In the genomic region with DNA sequence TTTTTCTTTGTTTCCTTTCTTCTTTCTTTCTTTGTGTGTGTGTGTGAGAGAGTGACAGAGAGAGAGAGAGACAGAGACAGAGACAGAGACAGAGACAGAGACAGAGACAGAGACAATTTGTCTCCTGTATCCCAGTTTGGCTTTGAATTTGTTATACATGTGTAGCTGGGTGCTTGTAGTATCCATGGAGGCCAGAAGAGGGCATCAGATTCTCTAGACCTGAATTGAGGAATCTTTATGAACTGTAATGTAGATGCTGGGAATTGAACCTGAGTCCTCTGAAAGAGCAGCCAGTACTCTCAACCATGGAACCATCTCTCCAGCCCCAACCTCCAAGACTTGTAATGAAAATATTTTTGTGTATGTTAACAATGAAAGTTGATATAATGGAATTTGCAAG, we compare ENCODE assay signal across 10 mouse cellular contexts.
DNase-seq lines count a peak whose midpoint lies in the region; ATAC-seq lines count a peak whose summit lies in the region.
"Had no signal": no experiment of that assay in that cellular context is flagged by ENCODE, and none has a peak within 500 bp of the region (broad histone marks: within the 10 kb centered on the region; RNA-seq: fewer than 3 reads in every experiment).

No protein-coding gene starts in this region.

- no peak overlapping the region for H3K4me3 ChIP-seq in hindbrain, embryonic 14.5 days (replicated peaks; ENCODE audit: low read length)
- no peak overlapping the region for H3K4me3 ChIP-seq in hindbrain, embryonic 16.5 days (ENCODE audit: low read length)
- H3K4me3 ChIP-seq: midbrain, embryonic 12.5 days had no signal

- no peak overlapping the region for H3K9ac ChIP-seq in hindbrain, embryonic 14.5 days
- H3K9ac ChIP-seq in hindbrain, embryonic 16.5 days (ENCODE audit: low read depth, low read length) = no peak overlapping the region
- H3K9ac ChIP-seq: midbrain, embryonic 12.5 days had no signal

- no peaks in the 10 kb centered on the region for H3K27me3 ChIP-seq in hindbrain, embryonic 14.5 days (ENCODE audit: control insufficient read depth, insufficient read depth, low read length)
- no peaks in the 10 kb centered on the region for H3K27me3 ChIP-seq in hindbrain, embryonic 16.5 days (replicated peaks; ENCODE audit: control insufficient read depth, insufficient read depth, low read length)
- H3K27me3 ChIP-seq: midbrain, embryonic 12.5 days had no signal

- no peaks in the 10 kb centered on the region for H3K4me1 ChIP-seq in hindbrain, embryonic 14.5 days (replicated peaks; ENCODE audit: control insufficient read depth, insufficient read depth, low read length)
- no peaks in the 10 kb centered on the region for H3K4me1 ChIP-seq in hindbrain, embryonic 16.5 days (ENCODE audit: control insufficient read depth, insufficient read depth, low read depth, low read length)
- H3K4me1 ChIP-seq: midbrain, embryonic 12.5 days had no signal

- no peaks in the 10 kb centered on the region for H3K9me3 ChIP-seq in hindbrain, embryonic 14.5 days (ENCODE audit: control insufficient read depth, low read length)
- H3K9me3 ChIP-seq in hindbrain, embryonic 16.5 days (ENCODE audit: control insufficient read depth, low read length) = no peaks in the 10 kb centered on the region
- H3K9me3 ChIP-seq: midbrain, embryonic 12.5 days had no signal

- ATAC-seq in hindbrain, embryonic 14.5 days (ENCODE audit: low FRiP score) = no peak
- no peak for ATAC-seq in hindbrain, embryonic 16.5 days

- H3K36me3 ChIP-seq in hindbrain, embryonic 14.5 days (replicated peaks; ENCODE audit: control insufficient read depth, insufficient read depth) = no peaks in the 10 kb centered on the region
- H3K36me3 ChIP-seq in hindbrain, embryonic 16.5 days (ENCODE audit: control insufficient read depth, insufficient read depth, low read length) = no peaks in the 10 kb centered on the region
- H3K36me3 ChIP-seq: midbrain, embryonic 12.5 days had no signal

- no peak overlapping the region for H3K27ac ChIP-seq in hindbrain, embryonic 14.5 days
- H3K27ac ChIP-seq in hindbrain, embryonic 16.5 days (ENCODE audit: low read depth, low read length) = no peak overlapping the region
- H3K27ac ChIP-seq: midbrain, embryonic 12.5 days had no signal

- peak; percentile 35 for DNase-seq in hindbrain, embryonic 14.5 days (ENCODE audit: low spot score)
- DNase-seq in right cerebral cortex, postnatal 4 days = peak; percentile 3
- no peak for DNase-seq in right cerebral cortex, postnatal 25 days
- DNase-seq in embryo, embryonic 10.5 days (ENCODE audit: low spot score) = peak; percentile 60
- DNase-seq in retina, postnatal 1 day = peak; percentile 6
- DNase-seq in frontal cortex, postnatal 25 days (ENCODE audit: low spot score in 2 of 2) = no peak
- no peak for DNase-seq in spleen, postnatal 4 days (ENCODE audit: low spot score in 2 of 2)
- DNase-seq: cerebellum, adult 2 months had no signal

- H3K4me2 ChIP-seq in hindbrain, embryonic 14.5 days (replicated peaks) = no peak overlapping the region
- H3K4me2 ChIP-seq in hindbrain, embryonic 16.5 days (ENCODE audit: low read length) = no peak overlapping the region
- H3K4me2 ChIP-seq: midbrain, embryonic 12.5 days had no signal

Comparison
In these comparisons a context has a peak if more than half of its experiments do, and no peak if none do; other contexts are left out.
1. DNase-seq: peak in hindbrain, embryonic 14.5 days (single experiment), right cerebral cortex, postnatal 4 days (single experiment), embryo, embryonic 10.5 days (single experiment) and retina, postnatal 1 day (single experiment); none in right cerebral cortex, postnatal 25 days (single experiment), frontal cortex, postnatal 25 days (0 of 2) and spleen, postnatal 4 days (0 of 2).